9 mouse cellular contexts compared by ENCODE assay signal in genomic region chr9:120377726-120378125, GRCm38 (mm10).
DNase-seq lines count a peak whose midpoint lies in the region; ATAC-seq and TF ChIP-seq lines count a peak whose summit lies in the region.
"Had no signal": no experiment of that assay in that cellular context is flagged by ENCODE, and none has a peak within 500 bp of the region (broad histone marks: within the 10 kb centered on the region; RNA-seq: fewer than 3 reads in every experiment).

No protein-coding gene starts in this region.

- peak; percentile 47 to 52 for DNase-seq in heart, adult 2 months
- peak; percentile 60 for DNase-seq in urinary bladder, postnatal 14 days (ENCODE audit: low spot score)
- no peak for DNase-seq in urinary bladder, postnatal 10 days (ENCODE audit: low spot score)
- peak; percentile 74 to 82 for DNase-seq in cerebellum, postnatal 14 days
- DNase-seq in hindbrain, postnatal 0 days (ENCODE audit: low spot score): peak; percentile 88
- peak; percentile 93 for DNase-seq in midbrain, embryonic 11.5 days (ENCODE audit: low spot score, missing footprints)
- peak; percentile 31 for DNase-seq in yolk sac, embryonic 10.5 days (ENCODE audit: low spot score)

- TF ChIP-seq EP300 in heart, adult 2 months (IDR thresholded peaks at IDR 0.05; ENCODE audit: insufficient read depth, low read depth, low read length): peak; percentile 95

- WGBS in heart, adult 2 months: 20% methylated on average over 11 of the region's 11 CpGs
- WGBS in heart, embryonic 12.5 days: 27% methylated on average over 11 of the region's 11 CpGs
- WGBS in hindbrain, postnatal 0 days: 27% methylated on average over 11 of the region's 11 CpGs
- 33% methylated on average over 11 of the region's 11 CpGs for WGBS in midbrain, embryonic 11.5 days

- H3K9ac ChIP-seq in heart, adult 2 months (ENCODE audit: low read depth, low read length): no peak overlapping the region
- H3K9ac ChIP-seq in heart, embryonic 12.5 days: no peak overlapping the region
- H3K9ac ChIP-seq in hindbrain, postnatal 0 days (replicated peaks; ENCODE audit: low read length): no peak overlapping the region
- no peak overlapping the region for H3K9ac ChIP-seq in midbrain, embryonic 11.5 days (ENCODE audit: low read length)
- H3K9ac ChIP-seq: limb, embryonic 15.5 days had no signal

- no peak overlapping the region for H3K4me3 ChIP-seq in heart, adult 2 months
- H3K4me3 ChIP-seq in heart, embryonic 12.5 days: no peak overlapping the region
- no peak overlapping the region for H3K4me3 ChIP-seq in hindbrain, postnatal 0 days (ENCODE audit: low read length)
- no peak overlapping the region for H3K4me3 ChIP-seq in midbrain, embryonic 11.5 days (ENCODE audit: low read depth, low read length)
- H3K4me3 ChIP-seq: limb, embryonic 15.5 days had no signal

- no peaks in the 10 kb centered on the region for H3K27me3 ChIP-seq in heart, adult 2 months (ENCODE audit: control insufficient read depth, insufficient read depth, low read length)
- H3K27me3 ChIP-seq in heart, embryonic 12.5 days (replicated peaks): no peaks in the 10 kb centered on the region
- H3K27me3 ChIP-seq in hindbrain, postnatal 0 days (ENCODE audit: insufficient read depth, low read length): no peaks in the 10 kb centered on the region
- H3K27me3 ChIP-seq in midbrain, embryonic 11.5 days (ENCODE audit: control insufficient read depth, insufficient read depth, low read length): no peaks in the 10 kb centered on the region
- H3K27me3 ChIP-seq: limb, embryonic 15.5 days had no signal

- H3K36me3 ChIP-seq in heart, adult 2 months (ENCODE audit: control insufficient read depth, insufficient read depth, low read length): no peaks in the 10 kb centered on the region
- H3K36me3 ChIP-seq in heart, embryonic 12.5 days: no peaks in the 10 kb centered on the region
- no peaks in the 10 kb centered on the region for H3K36me3 ChIP-seq in hindbrain, postnatal 0 days (ENCODE audit: insufficient read depth, low read length)
- H3K36me3 ChIP-seq in midbrain, embryonic 11.5 days (ENCODE audit: control insufficient read depth, insufficient read depth, low read length): no peaks in the 10 kb centered on the region
- H3K36me3 ChIP-seq: limb, embryonic 15.5 days had no signal

- no peaks in the 10 kb centered on the region for H3K79me2 ChIP-seq in heart, adult 2 months (replicated peaks; ENCODE audit: control insufficient read depth, insufficient read depth, low read length)

- intact Hi-C loops in heart, adult 2 months (cut with DNase I): loop anchor here (1.0 to 5.0 kb wide), 6 partner anchors 78 to 235 kb away; no protein-coding TSS in a partner anchor

- no peak for TF ChIP-seq POLR2A in heart, adult 2 months (IDR thresholded peaks at IDR 0.05; ENCODE audit: insufficient read depth, low read depth, low read length)

- no peak for ATAC-seq in heart, embryonic 12.5 days (ENCODE audit: insufficient number of reproducible peaks, low FRiP score)
- ATAC-seq in hindbrain, postnatal 0 days: peak; percentile 29; the same call in 1 of the 2 replicates
- no peak for ATAC-seq in midbrain, embryonic 11.5 days (ENCODE audit: low FRiP score)

- TF ChIP-seq CTCF in heart, adult 2 months (IDR thresholded peaks at IDR 0.05): peak; percentile 95
- TF ChIP-seq CTCF in hindbrain, postnatal 0 days (IDR thresholded peaks at IDR 0.05; ENCODE audit: low read depth): peak; percentile 95

- H3K4me2 ChIP-seq in heart, embryonic 12.5 days: no peak overlapping the region
- H3K4me2 ChIP-seq in hindbrain, postnatal 0 days (ENCODE audit: low read depth, low read length): no peak overlapping the region
- no peak overlapping the region for H3K4me2 ChIP-seq in midbrain, embryonic 11.5 days
- H3K4me2 ChIP-seq: limb, embryonic 15.5 days had no signal

- H3K4me1 ChIP-seq in heart, adult 2 months (ENCODE audit: control insufficient read depth, insufficient read depth, low read length): peaks cover 1% of the 10 kb centered on the region; the same call in 1 of the 2 replicates
- H3K4me1 ChIP-seq in heart, embryonic 12.5 days (replicated peaks): no peaks in the 10 kb centered on the region
- no peaks in the 10 kb centered on the region for H3K4me1 ChIP-seq in hindbrain, postnatal 0 days (ENCODE audit: insufficient read depth, low read length)
- H3K4me1 ChIP-seq in midbrain, embryonic 11.5 days (ENCODE audit: control insufficient read depth, insufficient read depth, low read length): no peaks in the 10 kb centered on the region
- H3K4me1 ChIP-seq: limb, embryonic 15.5 days had no signal

- H3K27ac ChIP-seq in heart, adult 2 months: no peak overlapping the region
- no peak overlapping the region for H3K27ac ChIP-seq in heart, embryonic 12.5 days (ENCODE audit: poor library complexity, severe bottlenecking)
- peak overlapping the region; percentile 15; the same call in 1 of the 2 replicates for H3K27ac ChIP-seq in hindbrain, postnatal 0 days
- no peak overlapping the region for H3K27ac ChIP-seq in midbrain, embryonic 11.5 days (ENCODE audit: low read depth, low read length)
- H3K27ac ChIP-seq: limb, embryonic 15.5 days had no signal

- peaks cover 4% of the 10 kb centered on the region; the same call in 1 of the 2 replicates for H3K9me3 ChIP-seq in heart, embryonic 12.5 days (replicated peaks)
- no peaks in the 10 kb centered on the region for H3K9me3 ChIP-seq in hindbrain, postnatal 0 days (ENCODE audit: low read length)
- no peaks in the 10 kb centered on the region; the same call in 1 of the 2 replicates for H3K9me3 ChIP-seq in midbrain, embryonic 11.5 days (ENCODE audit: control insufficient read depth, low read length)
- H3K9me3 ChIP-seq: limb, embryonic 15.5 days had no signal
